Mouse (Mus musculus): ENCODE measurements around the gene Olfr1160. TPM values are rescaled to one million over a fixed set of nuclear protein-coding genes. Genes with fewer than 3 reads are reported as not detected.

Olfr1160 gene
- polyA plus RNA-seq, 1 experiment from 2014 or later, result not detected

Other genes starting within 250 kb of the Olfr1160 start
- not detected in 2 replicates for gene Olfr152, start 228.8 kb downstream of the Olfr1160 start, polyA plus RNA-seq (2014; fragmentation: Nextera tagmentation; extraction: Ambion mirVana)
- not detected in 2 replicates for gene Olfr1143, start 207.7 kb downstream of the Olfr1160 start, polyA plus RNA-seq (2014; fragmentation: Nextera tagmentation; extraction: Ambion mirVana)
- not detected in 2 replicates for gene Olfr1145, start 198.4 kb downstream of the Olfr1160 start, polyA plus RNA-seq (2014; fragmentation: Nextera tagmentation; extraction: Ambion mirVana)
- not detected in 2 replicates for gene Olfr1148, start 177.7 kb downstream of the Olfr1160 start, polyA plus RNA-seq (2014; fragmentation: Nextera tagmentation; extraction: Ambion mirVana)
- not detected in 2 replicates for gene Olfr1150-ps1, start 164.3 kb downstream of the Olfr1160 start, polyA plus RNA-seq (2014; fragmentation: Nextera tagmentation; extraction: Ambion mirVana)
- not detected in 2 replicates for gene Olfr1151, start 152.4 kb downstream of the Olfr1160 start, polyA plus RNA-seq (2014; fragmentation: Nextera tagmentation; extraction: Ambion mirVana)
- gene Olfr1152, start 141.8 kb downstream of the Olfr1160 start, polyA plus RNA-seq (2014; fragmentation: Nextera tagmentation; extraction: Ambion mirVana), result not detected in 2 replicates
- gene Olfr1153, start 113.3 kb downstream of the Olfr1160 start, polyA plus RNA-seq (2014; fragmentation: Nextera tagmentation; extraction: Ambion mirVana), result not detected in 2 replicates
- gene Olfr1154, start 103.1 kb downstream of the Olfr1160 start, polyA plus RNA-seq (2014; fragmentation: Nextera tagmentation; extraction: Ambion mirVana), result not detected in 2 replicates
- gene Olfr1155, start 63.1 kb downstream of the Olfr1160 start, polyA plus RNA-seq (2014; fragmentation: Nextera tagmentation; extraction: Ambion mirVana), result not detected in 2 replicates
- not detected in 2 replicates for gene Olfr1156, start 55.2 kb downstream of the Olfr1160 start, polyA plus RNA-seq (2014; fragmentation: Nextera tagmentation; extraction: Ambion mirVana)
- not detected in 2 replicates for gene Olfr1157, start 40.0 kb downstream of the Olfr1160 start, polyA plus RNA-seq (2014; fragmentation: Nextera tagmentation; extraction: Ambion mirVana)
- gene Olfr74, start 33.6 kb downstream of the Olfr1160 start, polyA plus RNA-seq (2014; fragmentation: Nextera tagmentation; extraction: Ambion mirVana), result not detected in 2 replicates
- not detected in 2 replicates for gene Olfr1158, start 18.2 kb downstream of the Olfr1160 start, polyA plus RNA-seq (2014; fragmentation: Nextera tagmentation; extraction: Ambion mirVana)
- not detected in 2 replicates for gene Olfr1161, start 14.5 kb upstream of the Olfr1160 start, polyA plus RNA-seq (2014; fragmentation: Nextera tagmentation; extraction: Ambion mirVana)
- gene Olfr73, start 29.4 kb upstream of the Olfr1160 start, polyA plus RNA-seq (2014; fragmentation: Nextera tagmentation; extraction: Ambion mirVana), result not detected in 2 replicates
- gene Olfr1162, start 42.9 kb upstream of the Olfr1160 start, polyA plus RNA-seq (2014; fragmentation: Nextera tagmentation; extraction: Ambion mirVana), result not detected in 2 replicates
- not detected in 2 replicates for gene Olfr1163, start 63.6 kb upstream of the Olfr1160 start, polyA plus RNA-seq (2014; fragmentation: Nextera tagmentation; extraction: Ambion mirVana)
- not detected in 2 replicates for gene Olfr1164, start 85.7 kb upstream of the Olfr1160 start, polyA plus RNA-seq (2014; fragmentation: Nextera tagmentation; extraction: Ambion mirVana)
- not detected in 2 replicates for gene Olfr1166, start 120.0 kb upstream of the Olfr1160 start, polyA plus RNA-seq (2014; fragmentation: Nextera tagmentation; extraction: Ambion mirVana)
- gene Olfr1167, start 146.9 kb upstream of the Olfr1160 start, polyA plus RNA-seq (2014; fragmentation: Nextera tagmentation; extraction: Ambion mirVana), result not detected in 2 replicates
- not detected in 2 replicates for gene Olfr1168, start 173.6 kb upstream of the Olfr1160 start, polyA plus RNA-seq (2014; fragmentation: Nextera tagmentation; extraction: Ambion mirVana)
- not detected in 2 replicates for gene Olfr1170, start 220.1 kb upstream of the Olfr1160 start, polyA plus RNA-seq (2014; fragmentation: Nextera tagmentation; extraction: Ambion mirVana)